Mouse (Mus musculus) heart, embryonic 14.5 days (tissue): ENCODE data around the gene Fgfr1op2. TPM values are rescaled to one million over a fixed set of nuclear protein-coding genes. Genes with fewer than 3 reads are reported as not detected.

ENCODE experiments used
- ATAC-seq: fragments of 200-750 bp; cut with Nextera tagmentation; 2 replicates; pipeline ENCODE4 v1.8.0; 2017; ENCODE audit warnings: low read depth, moderate TSS enrichment; ENCODE audit not compliant: insufficient number of reproducible peaks, insufficient read depth, low FRiP score
- H3K27ac ChIP-seq, 2 experiments: fragments of 200-500 bp in 1 of 2; fragments of 300-500 bp in 1 of 2; sonication (generic) in 1 of 2; replicated peaks in 1 of 2; 2 replicates each; pipeline ENCODE4 v1.5.1; 2012 to 2014; ENCODE audit warnings: low read depth in 2 of 2, low read length in 2 of 2, control low read depth in 1 of 2, mild to moderate bottlenecking in 1 of 2, mixed read lengths in 1 of 2; ENCODE audit not compliant: control insufficient read depth in 1 of 2, insufficient read depth in 1 of 2
- H3K27me3 ChIP-seq: fragments of 300-500 bp; sonication (generic); 2 replicates; pipeline ENCODE4 v1.6.1; 2014; ENCODE audit warnings: mild to moderate bottlenecking, low read length, control low read depth; ENCODE audit not compliant: control insufficient read depth, insufficient read depth
- H3K36me3 ChIP-seq: fragments of 300-500 bp; sonication (generic); 2 replicates; pipeline ENCODE4 v1.6.1; 2014; ENCODE audit warnings: mild to moderate bottlenecking, control low read depth, low read length, mixed read lengths; ENCODE audit not compliant: control insufficient read depth, insufficient read depth
- H3K4me1 ChIP-seq, 2 experiments: fragments of 200-500 bp in 1 of 2; fragments of 300-500 bp in 1 of 2; sonication (generic) in 1 of 2; 2 replicates each; pipeline ENCODE4 v1.6.1; 2012 to 2014; ENCODE audit warnings: low read length in 2 of 2, control low read depth in 1 of 2, mixed read lengths in 1 of 2; ENCODE audit not compliant: control insufficient read depth in 2 of 2, insufficient read depth in 2 of 2
- H3K4me2 ChIP-seq: fragments of 300-500 bp; sonication (generic); 2 replicates; pipeline ENCODE4 v1.6.1; 2014; ENCODE audit warnings: mild to moderate bottlenecking, low read length
- H3K4me3 ChIP-seq, 2 experiments: fragments of 200-500 bp in 1 of 2; fragments of 300-500 bp in 1 of 2; sonication (generic) in 1 of 2; 2 replicates each; pipeline ENCODE4 v1.5.1; 2012 to 2014; ENCODE audit warnings: low read length in 2 of 2, mild to moderate bottlenecking in 2 of 2, control low read depth in 1 of 2, low read depth in 1 of 2, moderate library complexity in 1 of 2; ENCODE audit not compliant: control insufficient read depth in 1 of 2, insufficient read depth in 1 of 2
- H3K9ac ChIP-seq: fragments of 300-500 bp; sonication (generic); 2 replicates; pipeline ENCODE4 v1.6.1; 2014; ENCODE audit warnings: mild to moderate bottlenecking, low read length
- H3K9me3 ChIP-seq: fragments of 300-500 bp; sonication (generic); 2 replicates; pipeline ENCODE4 v1.6.1; 2016; ENCODE audit warnings: low read length, control low read depth; ENCODE audit not compliant: control insufficient read depth
- WGBS: fragments of 180-500 bp; shearing (Covaris S2); extraction: QIAGEN DNeasy Blood & Tissue Kit; methylation state at CpG from one replicate; pipeline ENCODE4 v1.1.7; 2014; 5-methylcytosine and 5-hydroxymethylcytosine counted together
- polyA plus RNA-seq: library from polyadenylated mRNA; unstranded; fragments of >200 nt; fragmentation: Nextera tagmentation; extraction: Ambion mirVana; gene quantifications from 2 replicates; pipeline ENCODE4 v1.2.1, GENCODE M21; 2014

Fgfr1op2 gene
- polyA plus RNA-seq, 1 experiment from 2014 or later, result 95.3 TPM

DNA sequence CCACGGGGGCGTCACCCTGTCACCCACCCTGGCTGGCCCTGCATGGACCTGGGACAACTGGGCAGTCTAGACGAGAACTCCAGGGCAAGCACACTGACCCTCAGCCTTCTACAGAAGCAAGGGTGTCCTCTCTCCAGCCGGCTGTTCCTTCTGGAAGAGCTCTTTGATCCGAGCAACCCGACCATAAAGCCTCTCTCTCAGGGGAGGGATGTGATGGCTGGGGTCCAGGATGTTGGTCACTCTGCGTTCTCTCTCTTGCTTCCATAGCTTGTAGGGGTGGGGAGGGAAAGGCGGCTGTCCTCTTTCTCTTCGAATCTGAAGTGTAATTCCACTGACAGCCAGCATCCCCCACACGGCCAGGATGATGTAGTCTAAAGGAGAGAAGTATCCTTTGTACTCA is 26.6 kb downstream of the Fgfr1op2 start:
- no peak overlapping the region for H3K9ac ChIP-seq
- WGBS, result 82% methylated on average over 10 of the region's 10 CpGs
- no peaks in the 10 kb centered on the region for H3K27me3 ChIP-seq
- H3K4me1 ChIP-seq, result no peaks in the 10 kb centered on the region
- no peak overlapping the region for H3K27ac ChIP-seq
- no peak for ATAC-seq
- peaks cover 97% of the 10 kb centered on the region for H3K36me3 ChIP-seq
- H3K4me2 ChIP-seq, result no peak overlapping the region
- H3K4me3 ChIP-seq, result no peak overlapping the region
- H3K9me3 ChIP-seq, result no peaks in the 10 kb centered on the region

GRCm38 (mm10) chr6:146611385-146611784 is 34.4 kb downstream of the Fgfr1op2 start:
- no peak for ATAC-seq
- H3K36me3 ChIP-seq, result peaks cover 95% of the 10 kb centered on the region
- H3K4me2 ChIP-seq, result no peak overlapping the region
- no peaks in the 10 kb centered on the region for H3K4me1 ChIP-seq
- WGBS, result 90% methylated on average over 6 of the region's 6 CpGs
- H3K27ac ChIP-seq, result no peak overlapping the region
- no peak overlapping the region for H3K9ac ChIP-seq
- H3K9me3 ChIP-seq, result no peaks in the 10 kb centered on the region
- H3K27me3 ChIP-seq, result no peaks in the 10 kb centered on the region
- no peak overlapping the region for H3K4me3 ChIP-seq

DNA sequence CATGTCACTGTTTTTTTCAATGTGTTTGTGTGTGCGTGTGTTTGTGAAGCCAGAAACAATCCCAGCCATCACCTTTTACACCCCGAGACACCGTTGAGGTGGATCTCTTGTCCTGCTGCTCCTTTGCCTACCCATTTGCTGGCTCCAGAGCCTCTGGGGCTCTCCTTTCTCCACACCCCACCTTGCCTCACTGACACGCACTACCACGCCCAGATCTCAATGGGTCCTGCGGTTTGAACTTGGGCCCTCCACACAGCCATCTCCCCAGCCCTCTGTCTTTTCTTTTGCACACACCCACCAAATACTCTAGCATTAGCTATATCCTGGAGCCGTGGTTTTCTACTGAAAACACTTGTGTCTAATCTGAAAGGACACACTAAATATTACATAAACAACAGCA is 34.9 kb downstream of the Fgfr1op2 start:
- no peaks in the 10 kb centered on the region for H3K27me3 ChIP-seq
- WGBS, result 89% methylated on average over 7 of the region's 7 CpGs
- no peak overlapping the region for H3K4me3 ChIP-seq
- H3K4me2 ChIP-seq, result no peak overlapping the region
- peaks cover 95% of the 10 kb centered on the region for H3K36me3 ChIP-seq
- no peak for ATAC-seq
- H3K4me1 ChIP-seq, result no peaks in the 10 kb centered on the region
- no peaks in the 10 kb centered on the region for H3K9me3 ChIP-seq
- H3K27ac ChIP-seq, result no peak overlapping the region
- H3K9ac ChIP-seq, result no peak overlapping the region

GRCm38 (mm10) chr6:146612736-146613135 is 35.7 kb downstream of the Fgfr1op2 start:
- Histone ChIP-seq H3K4me3 (no peak overlapping the region), H3K9ac (no peak overlapping the region), H3K9me3 (no peaks in the 10 kb centered on the region), H3K36me3 (peaks cover 95% of the 10 kb centered on the region), H3K27me3 (no peaks in the 10 kb centered on the region), H3K27ac (no peak overlapping the region), H3K4me2 (no peak overlapping the region), H3K4me1 (no peaks in the 10 kb centered on the region)
- WGBS, result 90% methylated on average over 5 of the region's 5 CpGs
- no peak for ATAC-seq

GRCm38 (mm10) chr6:146613907-146614306 is 36.9 kb downstream of the Fgfr1op2 start:
- H3K4me1 ChIP-seq, result no peaks in the 10 kb centered on the region
- H3K4me2 ChIP-seq, result no peak overlapping the region
- no peaks in the 10 kb centered on the region for H3K27me3 ChIP-seq
- no peak overlapping the region for H3K9ac ChIP-seq
- 89% methylated on average over 5 of the region's 5 CpGs for WGBS
- H3K36me3 ChIP-seq, result peaks cover 95% of the 10 kb centered on the region
- H3K9me3 ChIP-seq, result no peaks in the 10 kb centered on the region
- H3K27ac ChIP-seq, result no peak overlapping the region
- ATAC-seq, result no peak
- no peak overlapping the region for H3K4me3 ChIP-seq

DNA sequence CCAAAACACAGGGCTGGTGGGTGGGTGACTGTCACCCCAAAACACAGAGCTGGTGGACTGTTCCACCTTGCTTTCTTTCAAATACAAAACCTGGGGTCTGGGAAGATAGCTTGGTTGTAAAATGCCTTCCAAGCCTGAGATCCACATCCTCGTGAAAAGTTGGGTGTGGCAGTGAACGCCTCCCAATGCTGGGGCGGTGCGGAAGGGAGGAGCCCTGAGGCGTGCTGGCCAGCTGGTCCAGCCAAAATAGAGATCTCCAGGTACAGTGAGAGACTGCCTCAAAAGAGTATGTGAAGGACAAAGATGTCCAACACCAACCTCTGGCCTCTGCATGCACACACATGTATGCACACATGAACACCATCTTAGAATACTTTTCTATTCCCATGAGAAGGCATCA is 37.5 kb downstream of the Fgfr1op2 start:
- ATAC-seq, result no peak
- Histone ChIP-seq H3K4me1 (no peaks in the 10 kb centered on the region), H3K4me3 (no peak overlapping the region), H3K9ac (no peak overlapping the region), H3K27me3 (no peaks in the 10 kb centered on the region), H3K27ac (no peak overlapping the region), H3K4me2 (no peak overlapping the region), H3K36me3 (peaks cover 93% of the 10 kb centered on the region), H3K9me3 (no peaks in the 10 kb centered on the region)
- 86% methylated on average over 5 of the region's 5 CpGs for WGBS

DNA sequence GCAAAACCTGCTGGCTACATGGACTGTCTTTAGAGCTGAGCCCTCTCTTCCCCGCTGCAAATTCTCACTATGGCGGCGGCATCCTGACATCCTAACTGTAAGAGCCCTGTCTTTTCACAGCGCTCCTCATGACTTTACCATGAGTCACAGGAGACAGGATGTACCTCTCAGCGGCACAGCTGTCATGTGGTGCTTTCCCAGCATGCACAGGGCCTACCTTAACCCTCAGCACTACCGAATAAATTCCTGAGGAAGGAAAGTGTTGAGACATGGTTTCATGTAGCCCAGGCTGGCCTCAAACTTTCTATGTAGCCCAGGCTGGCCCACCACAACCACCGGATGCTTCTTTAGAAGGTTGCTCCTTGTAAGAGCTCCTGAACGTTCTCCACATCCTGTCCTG is 38.9 kb downstream of the Fgfr1op2 start:
- H3K9ac ChIP-seq, result no peak overlapping the region
- peaks cover 93% of the 10 kb centered on the region for H3K36me3 ChIP-seq
- no peak for ATAC-seq
- H3K27ac ChIP-seq, result no peak overlapping the region
- H3K4me3 ChIP-seq, result no peak overlapping the region
- 92% methylated on average over 8 of the region's 8 CpGs for WGBS
- H3K9me3 ChIP-seq, result no peaks in the 10 kb centered on the region
- no peaks in the 10 kb centered on the region for H3K4me1 ChIP-seq
- H3K27me3 ChIP-seq, result no peaks in the 10 kb centered on the region
- no peak overlapping the region for H3K4me2 ChIP-seq

DNA sequence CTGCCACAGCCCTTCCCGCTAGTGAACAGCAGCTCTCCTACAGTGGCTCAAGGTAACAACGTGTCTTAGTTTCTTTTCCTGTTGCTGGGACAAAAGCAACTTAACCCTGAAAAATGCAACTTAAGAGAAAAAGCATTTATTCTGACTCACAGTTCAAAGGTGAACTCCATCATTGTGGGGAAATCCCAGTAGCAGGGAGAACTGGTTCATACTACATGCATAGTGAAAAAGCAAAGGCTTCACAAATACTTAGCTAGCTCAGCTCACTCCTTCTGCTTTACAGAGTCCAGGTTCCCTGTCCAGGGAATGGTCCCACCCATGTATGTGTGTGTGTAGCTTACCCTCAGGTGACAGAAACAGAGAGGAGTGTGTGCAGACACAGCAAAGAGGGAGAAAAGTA is 39.7 kb downstream of the Fgfr1op2 start:
- H3K27ac ChIP-seq, result no peak overlapping the region
- peaks cover 94% of the 10 kb centered on the region for H3K36me3 ChIP-seq

More for the DNA sequence above, 39.7 kb downstream of the Fgfr1op2 start:
- Histone ChIP-seq H3K27me3 (no peaks in the 10 kb centered on the region), H3K4me1 (peaks cover 0 to 1% of the 10 kb centered on the region in 2 experiments; a peak in 2 of 4 replicates), H3K9ac (no peak overlapping the region), H3K9me3 (no peaks in the 10 kb centered on the region), H3K4me2 (no peak overlapping the region), H3K4me3 (no peak overlapping the region)
- ATAC-seq, result no peak
- WGBS, result 93% methylated on average over 2 of the region's 2 CpGs
